Mouse (Mus musculus): ENCODE results near the gene Taf6l.
"Not testable (repeated sequence)": the region's sequence is repeated elsewhere in the genome, so short reads cannot be mapped to it uniquely, and the experiment has no call there.

Gene Taf6l

GRCm38 (mm10) chr19:8738911-8739310 lies 47.3 kb downstream of the Taf6l start:
- no peak for DNase-seq (ENCODE audit: low read depth, low spot score)

GRCm38 (mm10) chr19:8736160-8736467 lies 50.1 kb downstream of the Taf6l start:
- no peak for DNase-seq (ENCODE audit: low read depth, low spot score)

GRCm38 (mm10) chr19:8735389-8736159 lies 50.6 kb downstream of the Taf6l start, which contains the start of gene Wdr74:
TSS of gene Wdr74 (plus strand) at chr19:8735827.
- DNase-seq (ENCODE audit: low read depth, low spot score) = peak; percentile 94

GRCm38 (mm10) chr19:8734334-8734733 lies 51.9 kb downstream of the Taf6l start:
- DNase-seq (ENCODE audit: low read depth, low spot score) = no peak

- DNase-seq (ENCODE audit: low read depth, low spot score) = not testable (repeated sequence)
Measured at GRCm38 (mm10) chr19:8728335-8729099, 57.7 kb downstream of the Taf6l start.

- no peak for DNase-seq (ENCODE audit: low read depth, low spot score)
Measured at GRCm38 (mm10) chr19:8727495-8728114, 58.6 kb downstream of the Taf6l start.

DNA sequence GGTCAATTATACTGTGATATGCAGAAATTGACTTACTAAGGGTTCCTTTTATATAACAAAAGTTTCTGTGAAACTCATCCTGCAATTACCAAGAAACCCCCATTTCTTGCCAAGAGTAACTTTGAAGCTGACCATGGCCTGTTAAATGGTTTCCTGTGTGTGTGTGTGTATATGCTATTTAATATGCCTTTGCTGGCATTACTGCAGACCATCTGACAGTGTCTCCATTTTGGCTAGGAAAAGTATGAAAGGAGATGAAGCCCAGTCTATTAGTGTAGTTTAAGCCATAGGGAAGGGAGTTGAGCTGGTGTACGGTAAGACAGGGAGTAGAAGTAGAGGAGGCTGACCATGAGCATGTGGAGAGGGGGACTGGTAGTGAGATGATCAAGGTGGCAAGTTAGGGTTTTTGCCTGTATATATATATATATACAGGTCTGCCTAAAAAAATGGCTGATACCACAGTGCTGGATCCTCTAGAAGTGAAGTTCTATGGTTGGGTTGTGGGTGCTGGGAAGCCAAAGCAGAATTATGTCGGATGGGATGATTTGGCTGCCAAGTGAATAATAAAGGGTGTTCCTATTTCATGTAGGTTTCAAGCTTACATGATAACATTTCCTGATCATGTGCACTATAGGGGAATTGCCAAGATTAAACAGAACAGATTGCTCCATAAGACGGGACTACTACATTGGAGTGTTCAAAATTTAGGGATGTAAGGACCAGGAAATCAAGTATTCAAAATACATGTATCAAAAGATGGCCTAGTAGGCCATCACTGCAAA lies 59.4 kb downstream of the Taf6l start:
- DNase-seq (ENCODE audit: low read depth, low spot score) = no peak

- no peak for DNase-seq (ENCODE audit: low read depth, low spot score)
Measured at GRCm38 (mm10) chr19:8725081-8725613, 61.1 kb downstream of the Taf6l start.

Data from CD4-positive helper T cell, adult 2 months (primary cell).